Mouse (Mus musculus): Measurements from ENCODE around the gene Il2ra.

GRCm38 (mm10) chr2:11694104-11694503 lies 51.5 kb downstream of the Il2ra start:
- TF ChIP-seq CTCF (IDR thresholded peaks at IDR 0.05; ENCODE audit: borderline replicate concordance, control insufficient read depth, extremely low read depth, insufficient read depth, low read length, poor library complexity) (no peak), POLR2A (IDR thresholded peaks at IDR 0.05; ENCODE audit: control insufficient read depth, extremely low read depth, insufficient read depth, low read length, poor library complexity) (no peak)
